Mouse (Mus musculus) lung, adult 2 months (tissue): ENCODE measurements around the gene Myo3b. TPM values are rescaled to one million over a fixed set of nuclear protein-coding genes. Genes with fewer than 3 reads are reported as not detected.
A peak's percentile ranks its signal among the peaks of the same experiment; 100 is the strongest.

Experiments used
- DNase-seq: peaks from one replicate; pipeline ENCODE4 v3.0.0; 2022
- H3K4me1 ChIP-seq: fragments of 200-500 bp; 2 replicates; pipeline ENCODE4 v1.6.1; 2011; ENCODE audit warnings: low read length; ENCODE audit not compliant: control insufficient read depth, insufficient read depth
- H3K4me3 ChIP-seq: fragments of 200-500 bp; replicated peaks from 2 replicates; pipeline ENCODE3; 2011; ENCODE audit warnings: low read depth, mild to moderate bottlenecking, control low read depth, low read length; ENCODE audit errors: extremely low read depth
- CTCF ChIP-seq: fragments of 200-500 bp; IDR thresholded peaks from 2 replicates; pipeline ENCODE4 v1.5.1; 2011; ENCODE audit warnings: mild to moderate bottlenecking, low read length, control low read depth; ENCODE audit not compliant: insufficient read depth
- POLR2A ChIP-seq: fragments of 200-500 bp; IDR thresholded peaks from 2 replicates; pipeline ENCODE4 v1.6.1; 2011; ENCODE audit warnings: low read depth, mild to moderate bottlenecking, control low read depth, low read length, borderline replicate concordance; ENCODE audit errors: extremely low read depth
- WGBS: fragments of 180-500 bp; shearing (Covaris S2); methylation state at CpG from one replicate; pipeline ENCODE4 v1.1.7; 2018; 5-methylcytosine and 5-hydroxymethylcytosine counted together
- polyA plus RNA-seq: library from polyadenylated mRNA; depleted of rRNA; stranded (reverse); fragments of >200 nt; gene quantifications from 2 replicates; pipeline ENCODE4 v1.2.3, GENCODE M21; 2012

Myo3b gene
- polyA plus RNA-seq, 1 experiment: 0.19 TPM

GRCm38 (mm10) chr2:70126783-70127182, 87.9 kb downstream of the Myo3b start:
- Histone ChIP-seq H3K4me3 (no peak overlapping the region), H3K4me1 (peaks cover 4% of the 10 kb centered on the region; the same call in 1 of the 2 replicates)
- 1% methylated on average over 13 of the region's 13 CpGs for WGBS
- TF ChIP-seq CTCF: peak; percentile 94
- TF ChIP-seq POLR2A: no peak
- peak; percentile 67 for DNase-seq

- WGBS: 17% methylated on average over 21 of the region's 21 CpGs
- TF ChIP-seq CTCF (no peak), POLR2A (no peak)
- DNase-seq: no peak
- H3K4me1 ChIP-seq: peaks cover 4% of the 10 kb centered on the region; the same call in 1 of the 2 replicates
- H3K4me3 ChIP-seq: no peak overlapping the region
Observed at GRCm38 (mm10) chr2:70127351-70128148, 88.6 kb downstream of the Myo3b start.

GRCm38 (mm10) chr2:70128590-70128989, 89.7 kb downstream of the Myo3b start:
- 36% methylated on average over 6 of the region's 6 CpGs for WGBS
- DNase-seq: no peak
- Histone ChIP-seq H3K4me1 (peaks cover 4% of the 10 kb centered on the region; the same call in 1 of the 2 replicates), H3K4me3 (no peak overlapping the region)
- TF ChIP-seq CTCF: no peak
- TF ChIP-seq POLR2A: no peak

- no peak for DNase-seq
- TF ChIP-seq POLR2A: no peak
- TF ChIP-seq CTCF: no peak
- WGBS: 62% methylated on average over 3 of the region's 3 CpGs
- peaks cover 4% of the 10 kb centered on the region; the same call in 1 of the 2 replicates for H3K4me1 ChIP-seq
- no peak overlapping the region for H3K4me3 ChIP-seq
Observed at GRCm38 (mm10) chr2:70129566-70129965, 90.6 kb downstream of the Myo3b start.

- Histone ChIP-seq H3K4me1 (peaks cover 2% of the 10 kb centered on the region; the same call in 1 of the 2 replicates), H3K4me3 (no peak overlapping the region)
- WGBS: 87% methylated on average over 4 of the region's 4 CpGs
- no peak for DNase-seq
- TF ChIP-seq POLR2A (no peak), CTCF (no peak)
Observed at GRCm38 (mm10) chr2:70133281-70133680, 94.4 kb downstream of the Myo3b start.

GRCm38 (mm10) chr2:70137226-70137998, 98.5 kb downstream of the Myo3b start:
- DNase-seq: no peak
- 77% methylated on average over 4 of the region's 4 CpGs for WGBS

GRCm38 (mm10) chr2:70143543-70144188, 104.7 kb downstream of the Myo3b start:
- DNase-seq: no peak
- TF ChIP-seq CTCF (no peak), POLR2A (no peak)
- Histone ChIP-seq H3K4me1 (no peaks in the 10 kb centered on the region), H3K4me3 (no peak overlapping the region)
- 93% methylated on average over 4 of the region's 4 CpGs for WGBS

More at GRCm38 (mm10) chr2:70137226-70137998, 98.5 kb downstream of the Myo3b start:
- H3K4me1 ChIP-seq: no peaks in the 10 kb centered on the region
- H3K4me3 ChIP-seq: no peak overlapping the region
- no peak for TF ChIP-seq POLR2A
- TF ChIP-seq CTCF: no peak

GRCm38 (mm10) chr2:70146993-70147581, 108.2 kb downstream of the Myo3b start:
- 53% methylated on average over 12 of the region's 12 CpGs for WGBS
- TF ChIP-seq CTCF: no peak
- no peak for TF ChIP-seq POLR2A
- H3K4me3 ChIP-seq: no peak overlapping the region

GRCm38 (mm10) chr2:70148821-70149510, 110.0 kb downstream of the Myo3b start:
- Histone ChIP-seq H3K4me1 (no peaks in the 10 kb centered on the region), H3K4me3 (no peak overlapping the region)
- 71% methylated on average over 13 of the region's 13 CpGs for WGBS
- TF ChIP-seq CTCF (no peak), POLR2A (no peak)
- no peak for DNase-seq

More at GRCm38 (mm10) chr2:70146993-70147581, 108.2 kb downstream of the Myo3b start:
- no peak for DNase-seq
- H3K4me1 ChIP-seq: no peaks in the 10 kb centered on the region
